Mouse (Mus musculus) MEL (cell line): ENCODE measurements around the gene Ubc. TPM values are rescaled to one million over a fixed set of nuclear protein-coding genes. Genes with fewer than 3 reads are reported as not detected.
"Not testable (repeated sequence)": the region's sequence is repeated elsewhere in the genome, so short reads cannot be mapped to it uniquely, and the experiment has no call there.

Experiments
- DNase-seq: peaks from one replicate; pipeline ENCODE4 v3.0.0; 2011; ENCODE audit warnings: low read depth, low spot score
- H3K27ac ChIP-seq: 2 replicates; pipeline ENCODE4 v1.5.1; 2012; ENCODE audit warnings: low read depth, mild to moderate bottlenecking, control low read depth, low read length, moderate library complexity; ENCODE audit not compliant: control insufficient read depth
- H3K27me3 ChIP-seq, 2 experiments: fragments of 150-350 bp in 1 of 2; sonication (generic) in 1 of 2; 2 replicates each; pipeline ENCODE4 v1.6.1; 2012; ENCODE audit warnings: low read length in 2 of 2, mild to moderate bottlenecking in 2 of 2, improper control_type of control experiment in 1 of 2, moderate library complexity in 1 of 2; ENCODE audit not compliant: insufficient read depth in 2 of 2, control insufficient read depth in 1 of 2
- H3K36me3 ChIP-seq, 2 experiments: 2 replicates each; pipeline ENCODE4 v1.6.1; 2012 to 2014; ENCODE audit warnings: low read length in 2 of 2, improper control_type of control experiment in 1 of 2, inconsistent platforms in 1 of 2, mild to moderate bottlenecking in 1 of 2; ENCODE audit not compliant: insufficient read depth in 2 of 2, control insufficient read depth in 1 of 2
- H3K4me1 ChIP-seq, 2 experiments: fragments of 150-350 bp in 1 of 2; sonication (generic) in 1 of 2; 2 replicates each; pipeline ENCODE4 v1.6.1; 2012; ENCODE audit warnings: low read length in 2 of 2, improper control_type of control experiment in 1 of 2, mild to moderate bottlenecking in 1 of 2; ENCODE audit not compliant: insufficient read depth in 2 of 2, control insufficient read depth in 1 of 2
- H3K4me3 ChIP-seq, 2 experiments: fragments of 150-350 bp in 1 of 2; sonication (generic) in 1 of 2; 2 replicates each; pipeline ENCODE4 v1.5.1; 2012; ENCODE audit warnings: low read depth in 2 of 2, low read length in 2 of 2, mild to moderate bottlenecking in 2 of 2, moderate library complexity in 2 of 2, control low read depth in 1 of 2, improper control_type of control experiment in 1 of 2; ENCODE audit not compliant: control insufficient read depth in 1 of 2, insufficient read depth in 1 of 2
- H3K79me2 ChIP-seq: 2 replicates; pipeline ENCODE4 v1.6.1; 2012; ENCODE audit warnings: mild to moderate bottlenecking, low read length, moderate library complexity; ENCODE audit not compliant: control insufficient read depth, poor library complexity, insufficient read depth
- H3K9ac ChIP-seq: 2 replicates; pipeline ENCODE4 v1.6.1; 2012; ENCODE audit warnings: low read depth, mild to moderate bottlenecking, control low read depth, low read length, moderate library complexity; ENCODE audit not compliant: control insufficient read depth, poor library complexity, severe bottlenecking
- H3K9me3 ChIP-seq: fragments of 150-350 bp; sonication (generic); replicated peaks from 2 replicates; pipeline ENCODE4 v1.6.1; 2012; ENCODE audit warnings: mild to moderate bottlenecking, low read length, improper control_type of control experiment, moderate library complexity; ENCODE audit not compliant: insufficient read depth
- E2F4 ChIP-seq: IDR thresholded peaks from 2 replicates; pipeline ENCODE4 v1.6.1; 2011; ENCODE audit warnings: low read depth, low read length, improper control_type of control experiment, borderline replicate concordance
- ELF1 ChIP-seq: IDR thresholded peaks from 2 replicates; pipeline ENCODE4 v1.6.1; 2014; ENCODE audit warnings: low read depth, mild to moderate bottlenecking, inconsistent platforms, low read length, improper control_type of control experiment, moderate library complexity
- EP300 ChIP-seq, 2 experiments: IDR thresholded peaks; 2 replicates each; pipeline ENCODE4 v1.6.1; 2011; ENCODE audit warnings: improper control_type of control experiment in 2 of 2, low read length in 2 of 2, low read depth in 1 of 2, mild to moderate bottlenecking in 1 of 2
- GABPA ChIP-seq: IDR thresholded peaks from 2 replicates; pipeline ENCODE4 v1.6.1; 2012; ENCODE audit warnings: low read depth, mild to moderate bottlenecking, inconsistent platforms, low read length, improper control_type of control experiment, moderate library complexity
- GATA1 ChIP-seq: IDR thresholded peaks from 2 replicates; pipeline ENCODE4 v1.6.1; 2011; ENCODE audit warnings: low read depth, low read length, improper control_type of control experiment
- MEF2A ChIP-seq: IDR thresholded peaks from 2 replicates; pipeline ENCODE4 v1.6.1; 2014; ENCODE audit warnings: low read depth, mild to moderate bottlenecking, inconsistent platforms, low read length, improper control_type of control experiment; ENCODE audit not compliant: poor library complexity, insufficient replicate concordance, severe bottlenecking; ENCODE audit errors: extremely low read depth
- MXI1 ChIP-seq: IDR thresholded peaks from 2 replicates; pipeline ENCODE4 v1.6.1; 2011; ENCODE audit warnings: mild to moderate bottlenecking, low read depth, low read length, improper control_type of control experiment
- MYC ChIP-seq: IDR thresholded peaks from 2 replicates; pipeline ENCODE4 v1.6.1; 2011; ENCODE audit warnings: low read depth, mild to moderate bottlenecking, low read length, improper control_type of control experiment, moderate library complexity
- NRF1 ChIP-seq: IDR thresholded peaks from 2 replicates; pipeline ENCODE4 v1.6.1; 2014; ENCODE audit warnings: low read depth, mild to moderate bottlenecking, inconsistent platforms, low read length, improper control_type of control experiment, moderate library complexity; ENCODE audit not compliant: poor library complexity, insufficient read depth, severe bottlenecking
- POLR2AphosphoS2 ChIP-seq: IDR thresholded peaks from 2 replicates; pipeline ENCODE4 v1.6.1; 2011; ENCODE audit warnings: low read length, improper control_type of control experiment
- SIN3A ChIP-seq: IDR thresholded peaks from 2 replicates; pipeline ENCODE4 v1.6.1; 2012; ENCODE audit warnings: low read length, improper control_type of control experiment, inconsistent platforms
- TAL1 ChIP-seq: IDR thresholded peaks from 2 replicates; pipeline ENCODE4 v1.6.1; 2012; ENCODE audit warnings: mild to moderate bottlenecking, inconsistent platforms, low read length, moderate library complexity, mixed read lengths
- TBP ChIP-seq: IDR thresholded peaks from 2 replicates; pipeline ENCODE4 v1.8.0; 2011; ENCODE audit warnings: low read depth, low read length, improper control_type of control experiment
- TCF12 ChIP-seq: IDR thresholded peaks from 2 replicates; pipeline ENCODE4 v1.6.1; 2014; ENCODE audit warnings: low read depth, mild to moderate bottlenecking, inconsistent platforms, low read length, improper control_type of control experiment, moderate library complexity
- UBTF ChIP-seq: IDR thresholded peaks from 2 replicates; pipeline ENCODE4 v1.6.1; 2012; ENCODE audit warnings: low read depth, mild to moderate bottlenecking, inconsistent platforms, low read length, improper control_type of control experiment, moderate library complexity, borderline replicate concordance; ENCODE audit not compliant: insufficient read depth
- ZKSCAN1 ChIP-seq: IDR thresholded peaks from 2 replicates; pipeline ENCODE4 v1.6.1; 2012; ENCODE audit warnings: low read depth, mild to moderate bottlenecking, inconsistent platforms, low read length, improper control_type of control experiment, moderate library complexity
- ZNF384 ChIP-seq: IDR thresholded peaks from 2 replicates; pipeline ENCODE4 v1.6.1; 2012; ENCODE audit warnings: low read depth, mild to moderate bottlenecking, inconsistent platforms, low read length, improper control_type of control experiment
- polyA plus RNA-seq, 2 experiments: library from polyadenylated mRNA; stranded (reverse) in 1 of 2; unstranded in 1 of 2; fragments of >175 nt in 1 of 2; fragments of >200 nt in 1 of 2; gene quantifications; 2 replicates each; pipeline versions ENCODE4 v1.2.1 to v1.2.4; 2012; ENCODE audit warnings: low replicate concordance in 2 of 2, low read depth in 1 of 2; ENCODE audit not compliant: insufficient read length in 2 of 2, insufficient read depth in 1 of 2, missing spikeins in 1 of 2
- total RNA-seq: library from RNA; depleted of rRNA; stranded (reverse); fragments of 300-350 nt; gene quantifications from 2 replicates; pipeline ENCODE4 v1.2.3, GENCODE M21; 2012

Ubc gene
- total and polyA plus RNA-seq, 3 experiments = 113 to 1,075 (median 511) TPM

GRCm38 (mm10) chr5:125433793-125434337, 43.9 kb upstream of the Ubc start, which contains the start of gene Dhx37 (continued):
- TF ChIP-seq MEF2A (no peak), ZNF384 (no peak), UBTF (no peak), TCF12 (peak; percentile 44; the same call in 1 of the 2 replicates), E2F4 (no peak), TAL1 (no peak), TBP (peak; percentile 30; the same call in 1 of the 2 replicates), GATA1 (no peak), ELF1 (peak; percentile 88), EP300 (IDR thresholded peaks at IDR 0.05; ENCODE audit: low read depth in 1 of 2, low read length in 2 of 2) (no peak; a peak in 1 of 4 replicates), MXI1 (peak; percentile 98), GABPA (no peak), POLR2AphosphoS2 (peak; percentile 90), SIN3A (peak; percentile 92), MYC (peak; percentile 93), ZKSCAN1 (no peak)

GRCm38 (mm10) chr5:125432324-125432723, 42.3 kb upstream of the Ubc start:
- peaks cover 16% of the 10 kb centered on the region for H3K79me2 ChIP-seq
- not testable (repeated sequence) for H3K9me3 ChIP-seq, H3K36me3 ChIP-seq, DNase-seq, H3K27me3 ChIP-seq, H3K4me1 ChIP-seq, H3K9ac ChIP-seq, H3K4me3 ChIP-seq, H3K27ac ChIP-seq
- TF ChIP-seq TBP = peak; percentile 93
- TF ChIP-seq, all 39 proteins: peak for 1; not testable (repeated sequence) for 38

- Histone ChIP-seq H3K4me1 (no peaks in the 10 kb centered on the region), H3K36me3 (peaks cover 0 to 18% of the 10 kb centered on the region in 2 experiments; a peak in 2 of 4 replicates), H3K4me3 (no peak overlapping the region), H3K9ac (no peak overlapping the region), H3K27me3 (no peaks in the 10 kb centered on the region), H3K27ac (no peak overlapping the region), H3K9me3 (no peaks in the 10 kb centered on the region), H3K79me2 (no peaks in the 10 kb centered on the region)
- TF ChIP-seq SIN3A (no peak), NRF1 (no peak)
- no peak for DNase-seq
Measured at GRCm38 (mm10) chr5:125426343-125426742, 36.3 kb upstream of the Ubc start.
